ENCODE assay signal across 17 mouse cellular contexts in genomic region chr5:122084470-122084869, GRCm38 (mm10). TPM values are rescaled to one million over a fixed set of nuclear protein-coding genes. Genes with fewer than 3 reads are reported as not detected.
"Had no signal": no experiment of that assay in that cellular context is flagged by ENCODE, and none has a peak within 500 bp of the region (broad histone marks: within the 10 kb centered on the region; RNA-seq: fewer than 3 reads in every experiment).

No protein-coding gene starts in this region.

- H3K9ac ChIP-seq: limb, embryonic 15.5 days; midbrain, embryonic 15.5 days; neural tube, embryonic 13.5 days; stomach, embryonic 15.5 days had no signal

- ATAC-seq: midbrain, embryonic 15.5 days had no signal

- H3K36me3 ChIP-seq: limb, embryonic 15.5 days; midbrain, embryonic 10.5 days; midbrain, embryonic 15.5 days; neural tube, embryonic 13.5 days; stomach, embryonic 15.5 days had no signal

- H3K9me3 ChIP-seq: limb, embryonic 15.5 days; midbrain, embryonic 10.5 days; midbrain, embryonic 15.5 days; neural tube, embryonic 13.5 days; stomach, embryonic 15.5 days had no signal

- H3K4me2 ChIP-seq: limb, embryonic 15.5 days; midbrain, embryonic 15.5 days; neural tube, embryonic 13.5 days; stomach, embryonic 15.5 days had no signal

- H3K27ac ChIP-seq: left cerebral cortex, adult 2 months; limb, embryonic 15.5 days; midbrain, embryonic 10.5 days; midbrain, embryonic 15.5 days; neural tube, embryonic 13.5 days; stomach, embryonic 15.5 days had no signal

- H3K4me3 ChIP-seq: left cerebral cortex, adult 2 months; limb, embryonic 15.5 days; midbrain, embryonic 10.5 days; midbrain, embryonic 15.5 days; neural tube, embryonic 13.5 days; stomach, embryonic 15.5 days had no signal

- H3K27me3 ChIP-seq: limb, embryonic 15.5 days; midbrain, embryonic 15.5 days; stomach, embryonic 15.5 days had no signal

- DNase-seq: kidney, adult 18-20 months; kidney, postnatal 10 days; kidney, postnatal 4 days; lung, postnatal 36 days; retina, postnatal 1 day; right cerebral cortex, postnatal 4 days; spleen, adult 18-20 months; thymus, postnatal 36 days had no signal

- H3K4me1 ChIP-seq: midbrain, embryonic 10.5 days; midbrain, embryonic 15.5 days; stomach, embryonic 15.5 days had no signal

RNA-seq across cellular contexts. Expression of gene Myl2, which starts 16.3 kb away (rescaled TPM):
- total RNA-seq: monocyte, adult 5-6 weeks had no signal

RNA-seq across cellular contexts. Expression of gene Cux2, which starts 34.6 kb away (rescaled TPM):
- total RNA-seq: monocyte, adult 5-6 weeks had no signal

RNA-seq across cellular contexts. Expression of gene Ccdc63, which starts 56.2 kb away (rescaled TPM):
- polyA plus RNA-seq: limb, embryonic 11.5 days; liver, embryonic 16.5 days; midbrain, embryonic 10.5 days; midbrain, embryonic 15.5 days; stomach, embryonic 15.5 days had no signal
